Comparison of ENCODE assay signal across 21 mouse cellular contexts in the genomic region with DNA sequence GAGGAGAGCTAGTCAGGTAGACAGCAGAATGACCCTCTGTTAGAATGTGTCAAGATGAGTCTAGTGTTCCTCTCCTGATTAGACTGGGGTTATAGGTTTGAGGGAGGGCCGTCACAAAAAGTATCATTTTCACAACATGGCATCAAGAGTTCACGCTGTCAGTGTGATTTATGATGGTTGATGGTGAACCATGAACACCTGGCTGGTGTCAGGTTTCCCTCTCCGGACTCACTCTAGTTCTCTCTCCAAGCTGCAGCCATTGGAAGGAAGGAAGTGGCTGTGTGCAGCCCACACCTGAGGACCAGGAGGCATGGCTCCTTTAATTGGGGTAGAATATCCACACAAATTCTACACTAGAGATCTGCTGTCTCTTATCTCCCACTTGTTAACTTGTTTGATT. TPM values are rescaled to one million over a fixed set of nuclear protein-coding genes. Genes with fewer than 3 reads are reported as not detected.
DNase-seq lines count a peak whose midpoint lies in the region; ATAC-seq lines count a peak whose summit lies in the region.
"Had no signal": no experiment of that assay in that cellular context is flagged by ENCODE, and none has a peak within 500 bp of the region (broad histone marks: within the 10 kb centered on the region; RNA-seq: fewer than 3 reads in every experiment).

No protein-coding gene starts in this region.

- no peak overlapping the region for H3K9ac ChIP-seq in kidney, embryonic 14.5 days (ENCODE audit: low read depth, low read length)
- H3K9ac ChIP-seq: embryonic facial prominence, embryonic 12.5 days; forebrain, embryonic 15.5 days; heart, embryonic 15.5 days; hindbrain, embryonic 13.5 days had no signal

- DNase-seq in kidney, adult 9 months = no peak
- DNase-seq in testis, postnatal 14 days (ENCODE audit: low spot score) = peak; percentile 15
- DNase-seq in testis, postnatal 10 days (ENCODE audit: low spot score) = no peak
- DNase-seq in limb, embryonic 10.5 days (ENCODE audit: low spot score) = peak; percentile 55
- no peak for DNase-seq in cerebellum, postnatal 36 days
- DNase-seq in frontal cortex, postnatal 25 days (ENCODE audit: low spot score in 2 of 2) = no peak
- no peak for DNase-seq in neural tube, embryonic 10.5 days (ENCODE audit: extremely low spot score, low spot score)
- DNase-seq: adrenal gland, adult 8-10 months; adrenal gland, postnatal 36 days; cerebellum, adult 8-10 months; cerebellum, postnatal 14 days; gastrocnemius, postnatal 14 days; heart, adult 2 months; heart, postnatal 14 days had no signal

- peak; percentile 94 for ATAC-seq in kidney, embryonic 14.5 days (ENCODE audit: low FRiP score, low TSS enrichment)
- ATAC-seq: forebrain, embryonic 15.5 days; hindbrain, postnatal 0 days had no signal

- no peak overlapping the region for H3K4me3 ChIP-seq in kidney, embryonic 14.5 days (ENCODE audit: low read length)
- no peak overlapping the region for H3K4me3 ChIP-seq in limb, embryonic 10.5 days
- H3K4me3 ChIP-seq: embryonic facial prominence, embryonic 12.5 days; forebrain, embryonic 15.5 days; heart, adult 2 months; heart, embryonic 15.5 days; hindbrain, embryonic 13.5 days had no signal

- 0 out of 2 replicates have a peak, but pooled peaks cover 3% of the 10 kb centered on the region for H3K4me1 ChIP-seq in kidney, embryonic 14.5 days (ENCODE audit: control insufficient read depth, insufficient read depth, low read length)
- peaks cover 11% of the 10 kb centered on the region for H3K4me1 ChIP-seq in limb, embryonic 10.5 days
- H3K4me1 ChIP-seq: embryonic facial prominence, embryonic 12.5 days; forebrain, embryonic 15.5 days; heart, embryonic 15.5 days; hindbrain, embryonic 13.5 days had no signal

- WGBS in kidney, embryonic 14.5 days = 19% methylated on average over 3 of the region's 3 CpGs
- 27% methylated on average over 3 of the region's 3 CpGs for WGBS in limb, embryonic 10.5 days

- no peaks in the 10 kb centered on the region for H3K27me3 ChIP-seq in kidney, embryonic 14.5 days (ENCODE audit: control insufficient read depth, insufficient read depth, low read length)
- no peaks in the 10 kb centered on the region; the same call in 1 of the 2 replicates for H3K27me3 ChIP-seq in limb, embryonic 10.5 days (ENCODE audit: low read depth, poor library complexity, severe bottlenecking)
- H3K27me3 ChIP-seq: embryonic facial prominence, embryonic 12.5 days; forebrain, embryonic 15.5 days; heart, embryonic 15.5 days; hindbrain, embryonic 13.5 days had no signal

- H3K36me3 ChIP-seq in kidney, embryonic 14.5 days (ENCODE audit: control insufficient read depth, insufficient read depth, low read length) = no peaks in the 10 kb centered on the region
- H3K36me3 ChIP-seq in limb, embryonic 10.5 days = no peaks in the 10 kb centered on the region
- H3K36me3 ChIP-seq: embryonic facial prominence, embryonic 12.5 days; forebrain, embryonic 15.5 days; heart, embryonic 15.5 days; hindbrain, embryonic 13.5 days had no signal

- no peaks in the 10 kb centered on the region for H3K9me3 ChIP-seq in kidney, embryonic 14.5 days (ENCODE audit: control insufficient read depth, low read length)
- no peaks in the 10 kb centered on the region for H3K9me3 ChIP-seq in limb, embryonic 10.5 days (replicated peaks)
- H3K9me3 ChIP-seq: embryonic facial prominence, embryonic 12.5 days; forebrain, embryonic 15.5 days; heart, embryonic 15.5 days; hindbrain, embryonic 13.5 days had no signal

- no peak overlapping the region for H3K27ac ChIP-seq in kidney, embryonic 14.5 days (ENCODE audit: low read depth, low read length)
- H3K27ac ChIP-seq in limb, embryonic 10.5 days = no peak overlapping the region
- H3K27ac ChIP-seq: embryonic facial prominence, embryonic 12.5 days; forebrain, embryonic 15.5 days; heart, adult 2 months; heart, embryonic 15.5 days; hindbrain, embryonic 13.5 days; hindbrain, postnatal 0 days had no signal

- H3K4me2 ChIP-seq in kidney, embryonic 14.5 days (replicated peaks; ENCODE audit: low read depth, low read length) = no peak overlapping the region
- H3K4me2 ChIP-seq: embryonic facial prominence, embryonic 12.5 days; forebrain, embryonic 15.5 days; heart, embryonic 11.5 days; heart, embryonic 15.5 days; hindbrain, embryonic 13.5 days had no signal

RNA-seq across cellular contexts. Expression of a gene that starts 18.3 kb away (rescaled TPM):
- polyA plus RNA-seq in kidney, embryonic 14.5 days (2014; fragmentation: Nextera tagmentation; extraction: Ambion mirVana) = 13.8 and 15.2 TPM in 2 replicates
- 0.13 TPM in 1 of 2 replicates, not detected in the other for polyA plus RNA-seq in limb, embryonic 10.5 days (2016; fragmentation: Nextera tagmentation; extraction: Ambion mirVana)

Comparison
In these comparisons a context has a peak if more than half of its experiments do, and no peak if none do; other contexts are left out.
1. DNase-seq: peak in testis, postnatal 14 days (single experiment) and limb, embryonic 10.5 days (single experiment); none in kidney, adult 9 months (single experiment), testis, postnatal 10 days (single experiment), cerebellum, postnatal 36 days (0 of 2), frontal cortex, postnatal 25 days (0 of 2) and neural tube, embryonic 10.5 days (single experiment).
2. RNA of a gene that starts 18.3 kb away (polyA plus RNA-seq): 13.8 to 15.2 TPM in kidney, embryonic 14.5 days; 0.13 TPM in limb, embryonic 10.5 days; every median in the first group is over 10 times any median in the second.